Mouse (Mus musculus) embryonic facial prominence, embryonic 10.5 days (tissue): Measurements from ENCODE around the gene Ninj2. TPM values are rescaled to one million over a fixed set of nuclear protein-coding genes. Genes with fewer than 3 reads are reported as not detected.
A peak's percentile ranks its signal among the peaks of the same experiment; 100 is the strongest.
"Not testable (repeated sequence)": the region's sequence is repeated elsewhere in the genome, so short reads cannot be mapped to it uniquely, and the experiment has no call there.

Source experiments
- DNase-seq: peaks from one replicate; pipeline ENCODE4 v3.0.0-alpha.2; 2017; ENCODE audit warnings: low spot score
- H3K27ac ChIP-seq: fragments of 300-500 bp; sonication (generic); replicated peaks from 2 replicates; pipeline ENCODE4 v1.5.1; 2016; ENCODE audit warnings: mild to moderate bottlenecking
- H3K27me3 ChIP-seq: fragments of 300-500 bp; sonication (generic); replicated peaks from 2 replicates; pipeline ENCODE4 v1.6.1; 2016; ENCODE audit warnings: low read depth, mild to moderate bottlenecking; ENCODE audit not compliant: poor library complexity, severe bottlenecking
- H3K36me3 ChIP-seq: fragments of 300-500 bp; sonication (generic); replicated peaks from 2 replicates; pipeline ENCODE4 v1.6.1; 2016; ENCODE audit warnings: mild to moderate bottlenecking, moderate library complexity
- H3K4me1 ChIP-seq: fragments of 300-500 bp; sonication (generic); 2 replicates; pipeline ENCODE4 v1.6.1; 2016
- H3K4me3 ChIP-seq: fragments of 300-500 bp; sonication (generic); 2 replicates; pipeline ENCODE4 v1.5.1; 2016; ENCODE audit warnings: mild to moderate bottlenecking, moderate library complexity
- H3K9me3 ChIP-seq: fragments of 300-500 bp; sonication (generic); 2 replicates; pipeline ENCODE4 v1.6.1; 2016; ENCODE audit warnings: mild to moderate bottlenecking
- WGBS: fragments of 180-500 bp; shearing (Covaris S2); methylation state at CpG from one replicate; pipeline ENCODE4 v1.1.7; 2016; 5-methylcytosine and 5-hydroxymethylcytosine counted together
- polyA plus RNA-seq: library from polyadenylated mRNA; unstranded; fragments of >200 nt; fragmentation: Nextera tagmentation; extraction: Ambion mirVana; gene quantifications from 2 replicates; pipeline ENCODE4 v1.2.1, GENCODE M21; 2016

The Ninj2 gene
- polyA plus RNA-seq, 1 experiment from 2014 or later, result not detected

GRCm38 (mm10) chr6:120081516-120081915, 11.6 kb upstream of the Ninj2 start:
- H3K4me3 ChIP-seq, result no peak overlapping the region
- H3K27ac ChIP-seq, result no peak overlapping the region
- 84% methylated on average over 4 of the region's 4 CpGs for WGBS
- no peaks in the 10 kb centered on the region for H3K27me3 ChIP-seq
- H3K36me3 ChIP-seq, result no peaks in the 10 kb centered on the region
- no peaks in the 10 kb centered on the region for H3K4me1 ChIP-seq
- DNase-seq, result no peak
- H3K9me3 ChIP-seq, result no peaks in the 10 kb centered on the region

DNA sequence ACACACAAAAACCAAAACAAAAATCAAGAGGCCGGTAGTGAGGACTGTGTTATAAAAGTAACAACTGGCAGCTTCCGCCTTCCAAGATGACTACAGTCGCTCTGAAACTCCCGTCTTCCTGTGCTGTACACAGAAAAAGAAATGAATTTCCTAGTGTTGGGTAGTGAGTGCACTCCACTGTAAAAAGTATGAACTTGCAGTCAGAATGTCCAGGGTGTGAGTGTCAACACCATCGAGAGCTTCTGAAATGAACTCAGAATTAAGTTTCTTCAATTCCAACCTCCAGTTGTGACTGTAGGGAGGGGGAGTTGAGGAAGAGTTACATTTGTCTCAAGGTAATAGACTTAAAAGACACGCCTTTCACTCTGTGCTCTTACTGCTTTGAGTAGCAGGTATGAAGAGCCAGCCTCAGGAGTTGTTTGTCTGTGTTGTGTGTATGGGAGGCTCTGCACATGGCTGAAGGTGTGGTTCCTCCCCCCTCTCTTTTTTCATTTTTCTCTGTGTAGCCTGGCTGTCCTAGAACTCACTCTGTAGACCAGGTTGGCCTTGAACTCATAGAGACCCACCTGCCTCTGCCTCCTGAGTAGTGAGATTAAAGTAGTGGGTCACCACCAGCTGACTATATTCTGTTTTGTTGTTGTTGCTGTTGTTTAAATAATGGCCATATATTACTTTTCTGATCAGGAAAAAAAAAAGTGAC, 10.7 kb upstream of the Ninj2 start:
- Histone ChIP-seq H3K9me3 (no peaks in the 10 kb centered on the region), H3K27ac (no peak overlapping the region), H3K27me3 (no peaks in the 10 kb centered on the region), H3K4me3 (no peak overlapping the region), H3K36me3 (no peaks in the 10 kb centered on the region), H3K4me1 (no peaks in the 10 kb centered on the region)
- WGBS, result 89% methylated on average over 6 of the region's 6 CpGs
- no peak for DNase-seq

- no peaks in the 10 kb centered on the region for H3K4me1 ChIP-seq
- WGBS, result 88% methylated on average over 8 of the region's 8 CpGs
- H3K9me3 ChIP-seq, result no peaks in the 10 kb centered on the region
- H3K27me3 ChIP-seq, result no peaks in the 10 kb centered on the region
- H3K36me3 ChIP-seq, result no peaks in the 10 kb centered on the region
- no peak for DNase-seq
- no peak overlapping the region for H3K27ac ChIP-seq
- H3K4me3 ChIP-seq, result no peak overlapping the region
Measured at GRCm38 (mm10) chr6:120082951-120083411, 10.2 kb upstream of the Ninj2 start.

GRCm38 (mm10) chr6:120083442-120083841, 9.7 kb upstream of the Ninj2 start:
- WGBS, result 70% methylated on average over 6 of the region's 6 CpGs
- DNase-seq, result no peak
- H3K36me3 ChIP-seq, result no peaks in the 10 kb centered on the region
- H3K27me3 ChIP-seq, result no peaks in the 10 kb centered on the region
- H3K27ac ChIP-seq, result no peak overlapping the region
- no peak overlapping the region for H3K4me3 ChIP-seq
- no peaks in the 10 kb centered on the region for H3K4me1 ChIP-seq
- H3K9me3 ChIP-seq, result no peaks in the 10 kb centered on the region

DNA sequence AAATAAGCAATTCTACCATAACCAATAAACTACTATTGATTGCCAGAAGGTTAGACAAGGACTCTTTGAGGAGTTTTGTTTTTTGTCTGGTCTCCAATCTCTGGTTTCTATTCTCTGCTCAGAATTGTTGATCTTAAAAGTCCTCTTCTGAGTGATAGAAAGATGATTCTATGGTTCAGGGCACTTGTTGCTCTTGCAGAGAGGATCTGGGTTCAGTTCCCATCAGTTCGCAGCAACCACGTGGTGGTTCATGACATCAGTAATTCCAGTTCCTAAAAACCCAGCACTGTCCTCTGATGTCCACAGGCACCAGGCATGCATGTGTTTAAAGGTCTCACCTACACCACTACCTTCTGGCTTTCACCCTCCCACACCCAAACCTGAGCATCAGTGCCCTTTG, 8.2 kb upstream of the Ninj2 start:
- Histone ChIP-seq H3K4me3 (no peak overlapping the region), H3K9me3 (no peaks in the 10 kb centered on the region), H3K36me3 (no peaks in the 10 kb centered on the region), H3K27ac (no peak overlapping the region), H3K27me3 (no peaks in the 10 kb centered on the region), H3K4me1 (no peaks in the 10 kb centered on the region)
- WGBS, result 87% methylated on average over 2 of the region's 2 CpGs
- no peak for DNase-seq

DNA sequence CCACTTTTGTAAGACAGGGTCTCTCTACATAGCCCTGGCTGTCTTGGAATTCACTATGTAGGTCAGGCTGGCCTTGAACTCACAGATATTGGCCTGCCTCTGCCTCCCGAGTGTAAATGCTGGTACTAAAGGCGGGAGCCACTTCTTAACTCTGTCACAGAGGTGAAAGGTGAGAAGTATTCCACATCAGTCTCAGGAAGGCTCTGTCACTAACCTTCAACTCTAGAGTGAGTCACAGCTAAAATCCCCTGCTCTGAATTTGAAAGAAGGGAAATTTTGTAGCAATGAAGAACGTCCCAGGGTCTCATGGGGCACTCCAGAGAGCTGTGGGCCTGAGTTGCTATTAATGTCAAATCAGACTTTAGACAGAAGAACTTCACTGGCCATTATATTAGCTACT, 7.3 kb upstream of the Ninj2 start:
- H3K4me1 ChIP-seq, result no peaks in the 10 kb centered on the region
- H3K9me3 ChIP-seq, result no peaks in the 10 kb centered on the region
- H3K27me3 ChIP-seq, result no peaks in the 10 kb centered on the region
- H3K27ac ChIP-seq, result no peak overlapping the region
- 77% methylated on average over 3 of the region's 3 CpGs for WGBS
- H3K4me3 ChIP-seq, result no peak overlapping the region
- H3K36me3 ChIP-seq, result no peaks in the 10 kb centered on the region
- DNase-seq, result no peak

DNA sequence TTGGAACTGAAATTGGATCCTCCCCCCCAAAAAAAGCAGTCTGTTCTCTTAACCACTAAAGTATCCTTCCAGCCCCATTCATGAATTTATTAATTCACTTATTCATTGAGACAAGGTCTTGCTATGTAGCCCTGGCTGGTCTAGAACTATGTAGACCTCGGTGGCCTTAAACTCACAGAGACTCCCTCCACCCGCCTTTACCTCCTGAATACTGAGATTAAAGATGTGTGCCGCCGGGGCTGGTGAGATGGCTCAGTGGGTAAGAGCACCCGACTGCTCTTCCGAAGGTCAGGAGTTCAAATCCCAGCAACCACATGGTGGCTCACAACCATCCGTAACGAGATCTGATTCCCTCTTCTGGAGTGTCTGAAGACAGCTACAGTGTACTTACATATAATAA, 6.1 kb upstream of the Ninj2 start:
- not testable (repeated sequence) for H3K36me3 ChIP-seq, H3K4me1 ChIP-seq, H3K27me3 ChIP-seq, H3K4me3 ChIP-seq, H3K27ac ChIP-seq, H3K9me3 ChIP-seq, DNase-seq
- 90% methylated on average over 8 of the region's 8 CpGs for WGBS

GRCm38 (mm10) chr6:120090712-120091248, 2.4 kb upstream of the Ninj2 start:
- Histone ChIP-seq H3K9me3 (no peaks in the 10 kb centered on the region), H3K36me3 (no peaks in the 10 kb centered on the region), H3K4me1 (peaks cover 4% of the 10 kb centered on the region; the same call in 1 of the 2 replicates), H3K4me3 (no peak overlapping the region), H3K27me3 (no peaks in the 10 kb centered on the region), H3K27ac (no peak overlapping the region)
- WGBS, result 46% methylated on average over 15 of the region's 15 CpGs
- DNase-seq, result peak; percentile 66

- WGBS, result 79% methylated on average over 4 of the region's 4 CpGs
- H3K27me3 ChIP-seq, result no peaks in the 10 kb centered on the region
- no peak for DNase-seq
- H3K36me3 ChIP-seq, result no peaks in the 10 kb centered on the region
- peaks cover 4% of the 10 kb centered on the region; the same call in 1 of the 2 replicates for H3K4me1 ChIP-seq
- H3K4me3 ChIP-seq, result no peak overlapping the region
- no peaks in the 10 kb centered on the region for H3K9me3 ChIP-seq
- H3K27ac ChIP-seq, result no peak overlapping the region
Measured at GRCm38 (mm10) chr6:120091956-120092355, 1.2 kb upstream of the Ninj2 start.

GRCm38 (mm10) chr6:120094091-120094776, 1.1 kb downstream of the Ninj2 start:
- no peaks in the 10 kb centered on the region for H3K9me3 ChIP-seq
- WGBS, result 83% methylated on average over 9 of the region's 9 CpGs

DNA sequence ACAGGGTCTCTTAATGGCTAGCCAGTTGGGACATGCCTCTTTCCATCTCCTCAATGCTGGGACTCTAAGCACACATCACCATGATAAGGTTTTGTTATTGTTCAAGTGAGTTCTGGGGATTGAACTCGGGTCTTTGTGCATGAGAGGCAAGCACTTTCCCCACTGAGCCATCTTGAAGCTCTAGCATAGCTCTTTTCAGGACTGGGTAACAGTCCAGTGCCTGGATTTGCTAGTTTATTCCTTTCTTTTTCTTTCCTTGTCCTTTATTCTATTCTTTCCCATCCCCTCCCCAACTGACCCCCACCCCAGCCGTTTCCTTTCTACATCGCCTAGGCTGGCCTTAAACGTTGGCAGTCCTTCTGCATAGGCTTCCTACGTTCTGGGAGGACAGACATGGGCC, 1.9 kb downstream of the Ninj2 start:
- Histone ChIP-seq H3K4me3 (no peak overlapping the region), H3K9me3 (no peaks in the 10 kb centered on the region), H3K27ac (no peak overlapping the region), H3K36me3 (no peaks in the 10 kb centered on the region), H3K4me1 (peaks cover 4% of the 10 kb centered on the region; the same call in 1 of the 2 replicates), H3K27me3 (no peaks in the 10 kb centered on the region)
- WGBS, result 81% methylated on average over 5 of the region's 5 CpGs
- no peak for DNase-seq

More at GRCm38 (mm10) chr6:120094091-120094776, 1.1 kb downstream of the Ninj2 start:
- Histone ChIP-seq H3K4me3 (no peak overlapping the region), H3K27ac (no peak overlapping the region), H3K36me3 (no peaks in the 10 kb centered on the region), H3K27me3 (no peaks in the 10 kb centered on the region), H3K4me1 (peaks cover 4% of the 10 kb centered on the region; the same call in 1 of the 2 replicates)
- no peak for DNase-seq

DNA sequence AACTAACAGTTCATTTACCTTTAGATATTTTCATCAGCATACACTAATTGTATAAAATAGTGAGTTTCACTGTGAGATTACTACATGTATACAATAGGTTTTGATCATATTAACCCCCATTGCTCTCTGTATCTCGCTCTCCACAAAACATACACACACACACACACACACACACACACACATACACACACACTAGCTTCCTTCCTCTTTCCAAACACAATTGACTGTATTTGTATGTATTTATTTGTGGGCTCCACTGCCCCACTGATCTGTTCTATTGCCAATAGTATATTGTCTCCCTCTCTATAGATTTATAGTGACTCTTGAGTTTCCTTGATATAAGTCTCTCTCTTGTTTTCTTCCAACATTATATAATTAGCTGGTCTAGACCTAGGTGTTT, 2.4 kb downstream of the Ninj2 start:
- H3K4me3 ChIP-seq, result no peak overlapping the region
- no peaks in the 10 kb centered on the region for H3K9me3 ChIP-seq
- no peaks in the 10 kb centered on the region for H3K36me3 ChIP-seq
- H3K4me1 ChIP-seq, result peaks cover 4% of the 10 kb centered on the region; the same call in 1 of the 2 replicates
- DNase-seq, result no peak
- WGBS, result 88% methylated on average over 1 of the region's 1 CpGs
- H3K27me3 ChIP-seq, result no peaks in the 10 kb centered on the region
- no peak overlapping the region for H3K27ac ChIP-seq

DNA sequence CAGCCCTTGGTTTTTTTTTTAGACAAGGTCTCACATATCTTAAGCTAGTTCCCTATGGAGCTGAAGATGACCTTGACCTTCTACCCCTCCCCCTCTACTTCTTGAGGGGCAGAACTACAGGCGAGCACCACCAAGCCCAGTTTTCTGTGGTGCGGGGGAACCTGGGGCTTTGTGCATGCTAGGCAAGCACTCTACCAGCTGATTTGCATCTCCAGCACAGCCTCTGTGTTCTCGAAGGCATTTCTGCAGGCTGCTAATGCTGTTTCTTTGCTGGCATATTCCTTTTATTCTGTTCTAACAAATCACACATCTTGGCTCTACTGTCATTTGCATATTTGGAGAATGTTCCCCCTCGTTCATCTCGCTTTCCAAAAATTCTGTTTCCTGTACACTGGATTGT, 6.2 kb downstream of the Ninj2 start:
- H3K27ac ChIP-seq, result no peak overlapping the region
- 85% methylated on average over 5 of the region's 5 CpGs for WGBS

More for the DNA sequence above, 6.2 kb downstream of the Ninj2 start:
- Histone ChIP-seq H3K9me3 (no peaks in the 10 kb centered on the region), H3K4me1 (no peaks in the 10 kb centered on the region), H3K27me3 (no peaks in the 10 kb centered on the region), H3K36me3 (no peaks in the 10 kb centered on the region), H3K4me3 (no peak overlapping the region)
- no peak for DNase-seq
